Mouse (Mus musculus) cerebellum, adult 9-10 months (tissue): ENCODE measurements at regions not wholly inside any gene's neighbourhood (a gene's known extent, or its start where the extent isn't known, plus 50 kb on each side); places are given as distances from the start of the nearest gene placed in this dataset.
"Not testable (repeated sequence)": the region's sequence is repeated elsewhere in the genome, so short reads cannot be mapped to it uniquely, and the experiment has no call there.

Source experiments
- DNase-seq: peaks from one replicate; pipeline ENCODE4 v3.0.0; 2022

DNA sequence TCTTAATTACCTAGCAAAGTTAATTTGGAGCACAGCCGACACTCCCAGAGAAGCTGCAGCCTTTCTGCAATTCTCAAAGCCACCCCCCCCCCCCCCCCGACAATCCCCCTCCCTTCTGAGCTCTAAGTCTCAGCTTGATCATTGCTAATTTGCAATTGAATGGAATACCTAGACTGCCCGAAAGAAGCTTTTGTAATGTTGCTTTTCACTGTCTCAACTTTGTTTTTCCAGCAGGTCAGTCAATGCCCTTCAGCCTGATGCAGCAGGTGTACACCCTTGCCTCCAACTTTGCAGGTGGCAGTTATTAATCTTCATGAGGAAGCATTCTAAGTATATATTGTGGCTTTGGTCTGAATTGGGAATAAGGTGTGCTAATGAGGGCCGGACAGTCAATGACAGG is 1006.6 kb upstream of the Gm8797 start:
- DNase-seq, result no peak

- no peak for DNase-seq
Measured at GRCm38 (mm10) chr3:4744611-4745010, 1006.0 kb upstream of the Gm8797 start.

- no peak for DNase-seq
Measured at GRCm38 (mm10) chr3:4756099-4756498, 994.5 kb upstream of the Gm8797 start.

DNA sequence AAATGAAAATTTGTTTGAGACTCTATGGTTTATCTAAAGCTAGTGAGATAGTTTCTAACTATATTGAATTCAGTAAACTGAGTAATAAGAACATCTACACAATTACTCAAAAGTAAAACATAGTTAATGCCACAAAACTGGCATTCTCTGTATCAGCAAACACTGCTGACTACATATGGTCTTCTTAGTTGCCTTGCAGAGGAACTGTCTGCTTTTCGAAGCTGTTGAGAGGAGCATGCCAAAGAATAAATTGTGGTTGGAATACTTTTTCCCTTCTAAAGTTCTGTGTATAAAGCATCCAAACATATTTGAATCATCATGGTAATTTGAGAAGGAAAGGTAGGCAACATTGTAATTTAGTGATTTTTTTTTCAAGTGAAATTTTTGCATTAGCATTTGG is 993.5 kb upstream of the Gm8797 start:
- no peak for DNase-seq

GRCm38 (mm10) chr3:4763076-4763475 is 987.5 kb upstream of the Gm8797 start:
- DNase-seq, result no peak

GRCm38 (mm10) chr3:4776632-4777031 is 974.0 kb upstream of the Gm8797 start:
- no peak for DNase-seq

DNA sequence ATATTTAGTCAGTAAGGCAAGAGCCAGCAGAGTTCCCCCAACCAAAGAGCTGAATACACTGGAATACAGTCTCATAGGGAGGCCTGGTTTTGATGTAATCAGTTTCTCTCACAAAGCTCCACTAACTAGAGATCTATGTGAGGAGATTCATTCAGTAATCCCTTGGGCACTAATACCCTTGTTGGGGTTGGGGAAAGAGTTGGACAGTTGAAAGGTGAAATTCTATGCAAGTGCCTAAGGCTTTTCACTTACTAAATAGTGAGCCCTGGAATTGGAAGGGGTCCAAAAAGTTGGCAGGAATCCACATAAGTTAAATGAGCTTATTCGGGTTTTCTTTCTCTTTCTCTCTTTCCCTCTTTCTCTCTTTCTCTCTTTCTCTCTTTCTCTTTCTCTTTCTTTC is 965.4 kb upstream of the Gm8797 start:
- no peak for DNase-seq

GRCm38 (mm10) chr3:4793141-4793540 is 957.5 kb upstream of the Gm8797 start:
- no peak for DNase-seq

GRCm38 (mm10) chr3:4796041-4796908 is 954.3 kb upstream of the Gm8797 start:
- DNase-seq, result no peak

- peak; percentile 5 for DNase-seq
Measured at GRCm38 (mm10) chr3:4796909-4797566, 953.6 kb upstream of the Gm8797 start.

- no peak for DNase-seq
Measured at GRCm38 (mm10) chr3:4797567-4797940, 953.1 kb upstream of the Gm8797 start.

- no peak for DNase-seq
Measured at GRCm38 (mm10) chr3:4798366-4798765, 952.2 kb upstream of the Gm8797 start.

DNA sequence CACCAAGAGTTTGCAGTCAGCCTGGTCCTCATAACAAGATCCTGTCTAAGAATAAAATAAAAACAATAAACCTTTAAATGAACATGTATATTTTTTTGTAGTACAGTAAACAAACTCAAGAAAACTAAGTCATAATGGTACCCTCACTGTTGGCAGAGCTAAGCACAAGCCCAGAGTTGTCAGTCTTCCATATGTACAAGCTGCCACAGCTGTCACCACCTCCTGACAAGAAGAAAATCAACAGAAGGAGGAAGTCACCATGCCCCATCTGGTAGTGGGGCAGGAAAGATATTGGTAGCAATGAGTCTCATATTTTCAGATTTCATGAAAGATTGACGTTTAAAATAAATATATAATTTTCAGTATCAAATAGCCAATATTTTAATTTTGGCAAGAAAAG is 916.1 kb upstream of the Gm8797 start:
- no peak for DNase-seq

DNA sequence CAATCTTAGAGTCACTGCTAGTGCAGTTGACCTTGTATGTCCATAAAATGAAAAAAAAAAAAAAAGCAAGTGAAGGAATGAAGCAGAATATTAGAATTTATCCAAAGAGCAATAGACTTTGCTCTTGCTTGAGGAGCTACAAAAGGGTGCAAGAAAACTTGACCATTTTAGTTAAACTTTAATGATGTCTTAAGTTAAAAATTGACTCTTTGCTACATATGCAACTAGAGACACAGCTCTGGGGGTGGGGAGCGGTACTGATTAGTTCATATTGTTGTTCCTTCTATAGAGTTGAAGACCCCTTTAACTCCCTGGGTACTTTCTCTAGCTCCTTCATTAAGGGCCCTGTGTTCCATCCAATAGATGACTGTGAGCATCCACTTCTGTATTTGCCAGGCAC is 915.0 kb upstream of the Gm8797 start:
- DNase-seq, result no peak

GRCm38 (mm10) chr3:4836888-4837287 is 913.7 kb upstream of the Gm8797 start:
- DNase-seq, result no peak

GRCm38 (mm10) chr3:4854958-4855566 is 895.5 kb upstream of the Gm8797 start:
- DNase-seq, result no peak

GRCm38 (mm10) chr3:4856571-4856970 is 894.0 kb upstream of the Gm8797 start:
- no peak for DNase-seq

GRCm38 (mm10) chr3:4866226-4866625 is 884.4 kb upstream of the Gm8797 start:
- DNase-seq, result no peak

DNA sequence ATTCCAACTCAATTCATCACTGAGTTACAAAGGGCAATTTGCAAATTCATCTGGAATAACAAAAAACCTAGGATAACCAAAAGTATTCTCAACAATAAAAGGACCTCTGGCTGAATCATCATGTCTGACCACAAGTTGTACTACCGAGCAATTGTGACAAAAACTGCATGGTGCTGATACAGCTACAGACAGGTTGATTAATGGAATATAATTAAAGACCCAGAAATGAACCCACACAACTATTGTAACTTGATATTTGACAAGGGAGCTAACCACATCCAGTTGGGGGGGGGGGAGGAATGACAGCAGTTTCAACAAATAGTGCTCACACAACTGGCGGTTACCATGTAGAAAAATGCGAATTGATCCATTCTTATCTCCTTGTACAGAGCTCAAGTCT is 864.7 kb upstream of the Gm8797 start:
- no peak for DNase-seq

GRCm38 (mm10) chr3:4893108-4893507 is 857.5 kb upstream of the Gm8797 start:
- no peak for DNase-seq

DNA sequence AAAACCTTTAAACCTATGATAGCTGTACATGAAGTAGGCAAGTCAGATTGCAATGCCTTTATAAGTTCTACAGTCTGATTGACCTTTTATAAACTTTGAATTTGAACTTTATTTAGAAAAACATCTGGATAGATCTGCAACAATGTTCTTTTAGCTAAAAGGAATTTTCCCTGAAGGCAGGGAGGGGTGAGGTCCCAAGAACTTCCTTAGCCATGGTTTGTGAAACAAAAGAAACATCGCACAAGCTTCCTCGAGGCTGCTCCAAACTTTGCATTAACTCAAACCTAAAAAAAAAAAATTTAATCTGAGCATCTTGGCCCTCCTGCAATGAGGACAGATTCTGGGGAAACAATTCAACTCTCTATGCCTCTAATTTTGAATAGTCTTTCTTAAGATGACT is 854.8 kb upstream of the Gm8797 start:
- DNase-seq, result no peak

DNA sequence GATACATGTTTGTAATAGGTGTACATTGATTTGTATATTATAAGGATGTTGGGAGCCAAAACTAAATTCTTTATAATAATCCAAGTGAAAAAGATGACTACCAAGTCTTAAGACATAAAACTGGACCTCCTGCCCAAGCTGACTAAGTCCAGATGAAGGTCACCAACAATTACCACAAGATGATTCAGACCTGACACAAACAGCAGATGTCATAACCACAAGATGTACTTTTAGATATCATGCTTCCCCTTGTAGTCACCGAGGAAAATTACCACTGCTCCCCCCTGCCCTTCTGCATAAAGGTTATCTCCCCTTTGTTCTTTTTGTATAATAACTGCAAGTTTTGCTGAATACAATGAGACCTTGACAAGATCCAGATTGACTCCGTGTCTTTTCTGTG is 843.0 kb upstream of the Gm8797 start:
- not testable (repeated sequence) for DNase-seq

GRCm38 (mm10) chr3:4930731-4931130 is 819.9 kb upstream of the Gm8797 start:
- not testable (repeated sequence) for DNase-seq

DNA sequence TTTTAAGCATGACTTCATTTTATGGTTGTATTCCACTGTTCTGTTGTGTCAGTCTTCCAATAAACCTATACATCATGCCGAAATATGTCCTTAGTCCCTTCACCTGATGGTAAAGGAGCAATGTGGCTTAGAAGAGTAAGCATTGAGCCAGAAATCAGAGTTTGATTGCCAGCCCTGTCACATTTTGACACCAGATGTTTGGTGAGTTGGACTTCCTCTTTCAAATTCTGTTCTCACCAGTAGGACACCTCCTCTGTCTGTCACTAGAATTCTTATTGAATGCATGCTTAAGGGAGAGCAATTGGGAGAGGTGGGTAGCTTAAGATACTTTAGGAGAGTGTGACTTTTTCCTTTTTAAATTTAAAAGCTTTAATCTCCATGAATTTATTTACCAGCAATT is 779.1 kb upstream of the Gm8797 start:
- DNase-seq, result no peak
